Mouse (Mus musculus): ENCODE results near the gene Epn2. TPM values are rescaled to one million over a fixed set of nuclear protein-coding genes. Genes with fewer than 3 reads are reported as not detected.

Gene Epn2
- polyA plus RNA-seq, 1 experiment from 2014 or later: 28.7 TPM

GRCm38 (mm10) chr11:61564566-61564965, 14.9 kb downstream of the Epn2 start:
- H3K4me1 ChIP-seq (ENCODE audit: control insufficient read depth, insufficient read depth, low read length): no peaks in the 10 kb centered on the region; the same call in 1 of the 2 replicates
- ATAC-seq (ENCODE audit: insufficient number of reproducible peaks, insufficient read depth, low FRiP score, low read depth): no peak
- WGBS: 93% methylated on average over 2 of the region's 2 CpGs
- no peaks in the 10 kb centered on the region for H3K36me3 ChIP-seq (ENCODE audit: control insufficient read depth, insufficient read depth, low read length)
- no peaks in the 10 kb centered on the region for H3K27me3 ChIP-seq (ENCODE audit: control insufficient read depth, insufficient read depth, low read length)
- no peak overlapping the region for H3K4me3 ChIP-seq (ENCODE audit: low read depth, low read length)
- no peak overlapping the region for H3K4me2 ChIP-seq (replicated peaks; ENCODE audit: low read depth, low read length)
- no peaks in the 10 kb centered on the region for H3K9me3 ChIP-seq (ENCODE audit: control insufficient read depth, low read depth, low read length)
- H3K9ac ChIP-seq (replicated peaks; ENCODE audit: low read depth, low read length): no peak overlapping the region
- H3K27ac ChIP-seq (ENCODE audit: low read length): no peak overlapping the region

DNA sequence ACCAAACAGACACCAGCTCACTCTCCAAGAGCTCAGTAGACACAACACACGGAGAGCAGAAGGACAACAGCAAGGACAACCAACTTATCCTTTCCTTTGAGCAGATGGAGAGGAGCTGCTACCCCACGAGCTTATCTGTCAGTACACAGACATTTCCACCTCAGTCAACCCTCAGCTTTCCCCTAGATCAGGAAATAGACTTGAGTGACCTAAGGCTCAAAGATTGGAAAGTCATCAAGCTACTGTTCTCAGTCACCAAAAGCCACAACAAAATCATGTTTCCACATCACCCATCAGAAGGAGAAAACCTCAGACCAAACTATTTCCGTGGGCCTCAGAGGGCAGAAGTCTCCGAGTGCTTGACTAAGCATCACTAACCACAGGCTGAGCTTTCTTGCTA, 15.5 kb downstream of the Epn2 start:
- no peak for ATAC-seq (ENCODE audit: insufficient number of reproducible peaks, insufficient read depth, low FRiP score, low read depth)
- Histone ChIP-seq H3K36me3 (ENCODE audit: control insufficient read depth, insufficient read depth, low read length) (no peaks in the 10 kb centered on the region), H3K4me1 (ENCODE audit: control insufficient read depth, insufficient read depth, low read length) (no peaks in the 10 kb centered on the region; the same call in 1 of the 2 replicates), H3K27ac (ENCODE audit: low read length) (no peak overlapping the region), H3K4me2 (replicated peaks; ENCODE audit: low read depth, low read length) (no peak overlapping the region), H3K4me3 (ENCODE audit: low read depth, low read length) (no peak overlapping the region), H3K9ac (replicated peaks; ENCODE audit: low read depth, low read length) (no peak overlapping the region), H3K27me3 (ENCODE audit: control insufficient read depth, insufficient read depth, low read length) (no peaks in the 10 kb centered on the region), H3K9me3 (ENCODE audit: control insufficient read depth, low read depth, low read length) (no peaks in the 10 kb centered on the region)
- WGBS: 78% methylated on average over 4 of the region's 4 CpGs

GRCm38 (mm10) chr11:61562421-61562820, 17.1 kb downstream of the Epn2 start:
- H3K4me2 ChIP-seq (replicated peaks; ENCODE audit: low read depth, low read length): no peak overlapping the region
- H3K4me3 ChIP-seq (ENCODE audit: low read depth, low read length): no peak overlapping the region
- 61% methylated on average over 5 of the region's 5 CpGs for WGBS
- no peaks in the 10 kb centered on the region; the same call in 1 of the 2 replicates for H3K4me1 ChIP-seq (ENCODE audit: control insufficient read depth, insufficient read depth, low read length)
- H3K27me3 ChIP-seq (ENCODE audit: control insufficient read depth, insufficient read depth, low read length): no peaks in the 10 kb centered on the region
- H3K27ac ChIP-seq (ENCODE audit: low read length): no peak overlapping the region
- no peaks in the 10 kb centered on the region for H3K36me3 ChIP-seq (ENCODE audit: control insufficient read depth, insufficient read depth, low read length)
- H3K9me3 ChIP-seq (ENCODE audit: control insufficient read depth, low read depth, low read length): no peaks in the 10 kb centered on the region
- no peak overlapping the region for H3K9ac ChIP-seq (replicated peaks; ENCODE audit: low read depth, low read length)
- no peak for ATAC-seq (ENCODE audit: insufficient number of reproducible peaks, insufficient read depth, low FRiP score, low read depth)

DNA sequence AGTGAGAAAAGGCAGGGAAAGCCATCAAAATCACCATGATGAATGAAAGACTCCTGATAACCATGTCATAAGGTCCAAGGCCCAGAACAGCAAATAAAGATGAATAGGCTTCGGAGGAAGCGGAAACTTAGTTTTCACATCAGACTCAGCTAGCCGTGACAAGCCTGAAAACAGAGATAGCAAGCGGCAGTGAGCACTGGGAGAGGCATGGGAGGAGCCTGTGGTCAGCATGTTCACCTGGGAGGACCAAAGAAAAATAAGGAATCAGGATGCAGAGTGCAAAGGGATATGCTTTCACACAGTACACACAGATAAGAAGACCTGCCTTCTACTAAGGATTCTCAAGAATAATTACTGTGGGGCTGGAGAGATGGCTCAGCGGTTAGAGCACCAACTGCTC, 19.9 kb downstream of the Epn2 start:
- Histone ChIP-seq H3K9ac (replicated peaks; ENCODE audit: low read depth, low read length) (no peak overlapping the region), H3K27me3 (ENCODE audit: control insufficient read depth, insufficient read depth, low read length) (no peaks in the 10 kb centered on the region), H3K4me2 (replicated peaks; ENCODE audit: low read depth, low read length) (no peak overlapping the region), H3K36me3 (ENCODE audit: control insufficient read depth, insufficient read depth, low read length) (no peaks in the 10 kb centered on the region), H3K9me3 (ENCODE audit: control insufficient read depth, low read depth, low read length) (no peaks in the 10 kb centered on the region), H3K4me3 (ENCODE audit: low read depth, low read length) (no peak overlapping the region), H3K27ac (ENCODE audit: low read length) (no peak overlapping the region), H3K4me1 (ENCODE audit: control insufficient read depth, insufficient read depth, low read length) (no peaks in the 10 kb centered on the region; the same call in 1 of the 2 replicates)
- WGBS: 65% methylated on average over 5 of the region's 5 CpGs
- no peak for ATAC-seq (ENCODE audit: insufficient number of reproducible peaks, insufficient read depth, low FRiP score, low read depth)

GRCm38 (mm10) chr11:61553015-61553754, 26.3 kb downstream of the Epn2 start:
- no peak overlapping the region for H3K27ac ChIP-seq (ENCODE audit: low read length)
- WGBS: 79% methylated on average over 3 of the region's 3 CpGs
- H3K9ac ChIP-seq (replicated peaks; ENCODE audit: low read depth, low read length): no peak overlapping the region
- no peaks in the 10 kb centered on the region for H3K4me1 ChIP-seq (ENCODE audit: control insufficient read depth, insufficient read depth, low read length)
- no peak overlapping the region for H3K4me3 ChIP-seq (ENCODE audit: low read depth, low read length)
- H3K27me3 ChIP-seq (ENCODE audit: control insufficient read depth, insufficient read depth, low read length): no peaks in the 10 kb centered on the region
- no peak for ATAC-seq (ENCODE audit: insufficient number of reproducible peaks, insufficient read depth, low FRiP score, low read depth)
- H3K9me3 ChIP-seq (ENCODE audit: control insufficient read depth, low read depth, low read length): no peaks in the 10 kb centered on the region
- H3K4me2 ChIP-seq (replicated peaks; ENCODE audit: low read depth, low read length): no peak overlapping the region
- no peaks in the 10 kb centered on the region for H3K36me3 ChIP-seq (ENCODE audit: control insufficient read depth, insufficient read depth, low read length)

DNA sequence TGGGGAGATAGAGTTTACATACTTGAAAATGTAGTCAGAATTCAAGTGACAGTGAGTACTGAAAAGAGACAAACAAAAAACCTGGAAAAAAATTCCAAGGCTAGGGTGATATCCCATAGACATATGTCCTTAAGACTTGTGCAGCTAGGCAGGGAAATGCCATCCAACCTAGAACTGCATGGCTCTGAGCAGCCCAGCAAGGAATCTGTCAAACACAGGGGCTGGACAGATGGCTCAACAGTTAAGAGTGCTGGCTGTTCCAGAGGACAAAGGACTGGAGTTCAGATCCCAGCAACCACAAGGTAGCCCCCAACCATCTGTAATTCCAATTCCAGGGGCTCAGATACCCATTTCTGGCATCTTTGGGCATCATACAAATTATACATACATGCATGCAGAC, 28.9 kb downstream of the Epn2 start:
- H3K4me3 ChIP-seq (ENCODE audit: low read depth, low read length): no peak overlapping the region
- no peaks in the 10 kb centered on the region for H3K9me3 ChIP-seq (ENCODE audit: control insufficient read depth, low read depth, low read length)
- no peaks in the 10 kb centered on the region for H3K27me3 ChIP-seq (ENCODE audit: control insufficient read depth, insufficient read depth, low read length)
- no peaks in the 10 kb centered on the region for H3K4me1 ChIP-seq (ENCODE audit: control insufficient read depth, insufficient read depth, low read length)
- H3K4me2 ChIP-seq (replicated peaks; ENCODE audit: low read depth, low read length): no peak overlapping the region
- ATAC-seq (ENCODE audit: insufficient number of reproducible peaks, insufficient read depth, low FRiP score, low read depth): no peak
- peaks cover 7% of the 10 kb centered on the region; the same call in 1 of the 2 replicates for H3K36me3 ChIP-seq (ENCODE audit: control insufficient read depth, insufficient read depth, low read length)
- no peak overlapping the region for H3K9ac ChIP-seq (replicated peaks; ENCODE audit: low read depth, low read length)
- H3K27ac ChIP-seq (ENCODE audit: low read length): no peak overlapping the region

DNA sequence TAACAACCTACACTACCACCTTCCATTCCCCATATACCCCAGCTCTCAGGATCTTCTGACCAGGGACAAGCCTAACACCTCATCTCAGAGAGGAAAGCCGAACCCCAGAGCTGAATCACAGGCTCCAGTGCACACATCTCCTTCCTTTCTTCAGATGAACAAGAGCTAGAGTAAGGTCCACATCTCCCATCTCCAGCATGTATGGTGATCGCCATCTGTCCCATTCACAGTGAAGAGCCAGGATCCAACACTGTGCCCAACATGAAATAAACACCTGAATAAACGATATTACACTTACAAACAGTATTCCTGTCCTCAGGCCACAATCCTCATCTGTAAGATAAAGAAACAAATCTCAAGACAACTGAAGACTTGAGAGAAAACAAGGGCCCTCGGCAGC, 31.8 kb downstream of the Epn2 start:
- no peak for ATAC-seq (ENCODE audit: insufficient number of reproducible peaks, insufficient read depth, low FRiP score, low read depth)
- Histone ChIP-seq H3K4me1 (ENCODE audit: control insufficient read depth, insufficient read depth, low read length) (no peaks in the 10 kb centered on the region), H3K27me3 (ENCODE audit: control insufficient read depth, insufficient read depth, low read length) (no peaks in the 10 kb centered on the region), H3K27ac (ENCODE audit: low read length) (no peak overlapping the region), H3K4me3 (ENCODE audit: low read depth, low read length) (no peak overlapping the region), H3K9me3 (ENCODE audit: control insufficient read depth, low read depth, low read length) (no peaks in the 10 kb centered on the region), H3K9ac (replicated peaks; ENCODE audit: low read depth, low read length) (no peak overlapping the region), H3K36me3 (ENCODE audit: control insufficient read depth, insufficient read depth, low read length) (peaks cover 7% of the 10 kb centered on the region; the same call in 1 of the 2 replicates), H3K4me2 (replicated peaks; ENCODE audit: low read depth, low read length) (no peak overlapping the region)
- WGBS: 89% methylated on average over 4 of the region's 4 CpGs

- ATAC-seq (ENCODE audit: insufficient number of reproducible peaks, insufficient read depth, low FRiP score, low read depth): no peak
- no peak overlapping the region for H3K4me2 ChIP-seq (replicated peaks; ENCODE audit: low read depth, low read length)
- WGBS: 80% methylated on average over 10 of the region's 10 CpGs
- H3K27me3 ChIP-seq (ENCODE audit: control insufficient read depth, insufficient read depth, low read length): no peaks in the 10 kb centered on the region
- H3K9ac ChIP-seq (replicated peaks; ENCODE audit: low read depth, low read length): no peak overlapping the region
- peaks cover 7% of the 10 kb centered on the region; the same call in 1 of the 2 replicates for H3K36me3 ChIP-seq (ENCODE audit: control insufficient read depth, insufficient read depth, low read length)
- no peak overlapping the region for H3K4me3 ChIP-seq (ENCODE audit: low read depth, low read length)
- H3K4me1 ChIP-seq (ENCODE audit: control insufficient read depth, insufficient read depth, low read length): no peaks in the 10 kb centered on the region
- no peaks in the 10 kb centered on the region for H3K9me3 ChIP-seq (ENCODE audit: control insufficient read depth, low read depth, low read length)
- no peak overlapping the region for H3K27ac ChIP-seq (ENCODE audit: low read length)
Observed at GRCm38 (mm10) chr11:61546452-61546851, 33.0 kb downstream of the Epn2 start.

- ATAC-seq (ENCODE audit: insufficient number of reproducible peaks, insufficient read depth, low FRiP score, low read depth): no peak
- Histone ChIP-seq H3K9ac (replicated peaks; ENCODE audit: low read depth, low read length) (no peak overlapping the region), H3K4me2 (replicated peaks; ENCODE audit: low read depth, low read length) (no peak overlapping the region), H3K36me3 (ENCODE audit: control insufficient read depth, insufficient read depth, low read length) (peaks cover 7% of the 10 kb centered on the region; the same call in 1 of the 2 replicates), H3K4me3 (ENCODE audit: low read depth, low read length) (no peak overlapping the region), H3K4me1 (ENCODE audit: control insufficient read depth, insufficient read depth, low read length) (no peaks in the 10 kb centered on the region), H3K27me3 (ENCODE audit: control insufficient read depth, insufficient read depth, low read length) (no peaks in the 10 kb centered on the region), H3K27ac (ENCODE audit: low read length) (no peak overlapping the region), H3K9me3 (ENCODE audit: control insufficient read depth, low read depth, low read length) (no peaks in the 10 kb centered on the region)
- 94% methylated on average over 2 of the region's 2 CpGs for WGBS
Observed at GRCm38 (mm10) chr11:61545586-61545985, 33.9 kb downstream of the Epn2 start.
